Mouse (Mus musculus) left cerebral cortex, postnatal 10 days (tissue): ENCODE measurements around the gene Ngfr. TPM values are rescaled to one million over a fixed set of nuclear protein-coding genes. Genes with fewer than 3 reads are reported as not detected.

Experiments used
- DNase-seq, 2 experiments: peaks; one replicate each; pipeline ENCODE4 v3.0.0; 2021 to 2022; ENCODE audit warnings: low spot score in 2 of 2, mixed read lengths in 1 of 2; ENCODE audit errors: extremely low spot score in 1 of 2
- intact Hi-C: fragments of 180-260 bp; cut with DNase I; formaldehyde crosslinking; loops from one replicate; pipeline ENCODE4 v1.15.1; 2025
- total RNA-seq, 2 experiments: library from RNA; stranded (reverse); gene quantifications; 2 replicates each; pipeline ENCODE4 v1.2.3; 2021

Ngfr gene
- total RNA-seq, 2 experiments from 2014 or later, result 1.9 to 2.1 TPM

DNA sequence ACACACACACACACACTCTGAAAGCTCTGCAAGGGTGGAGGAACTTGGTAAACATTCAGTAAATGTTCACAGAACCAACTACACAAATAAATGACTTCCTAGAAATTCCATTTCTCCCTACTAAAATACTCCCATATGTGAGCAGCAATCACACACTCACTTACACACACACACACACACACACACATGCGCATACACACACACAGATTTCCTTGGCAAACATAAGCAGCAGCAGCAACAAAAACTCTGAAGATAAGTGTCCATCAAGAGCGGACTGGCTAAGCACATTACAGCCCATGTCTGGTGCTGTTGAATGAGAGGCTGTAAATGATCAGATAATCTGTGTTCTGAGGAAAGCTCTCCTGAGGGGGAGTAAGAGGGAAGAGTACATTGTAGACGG, 15.3 kb downstream of the Ngfr start:
- DNase-seq, result no peak
- intact Hi-C loops, result no loop called here

DNA sequence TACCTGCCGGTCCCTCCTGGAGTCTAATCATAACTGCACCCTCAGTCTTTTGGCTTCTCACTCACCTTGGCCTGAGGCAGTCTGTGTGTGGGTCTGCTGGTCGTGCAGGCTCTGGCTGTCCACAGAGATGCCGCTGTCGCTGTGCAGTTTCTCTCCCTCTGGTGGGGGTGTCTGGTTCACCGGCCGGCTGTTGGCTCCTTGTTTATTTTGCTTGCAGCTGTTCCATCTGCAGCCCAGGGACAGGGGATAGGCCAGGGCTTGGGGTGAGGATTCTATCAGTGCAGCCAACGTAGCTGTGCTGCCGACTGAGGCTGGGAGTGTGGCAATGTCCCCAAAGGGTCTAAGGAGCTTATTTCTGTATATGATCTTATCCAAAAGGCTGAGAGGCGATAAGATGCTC, 15.8 kb downstream of the Ngfr start:
- intact Hi-C loops, result no loop called here
- DNase-seq, result no peak

DNA sequence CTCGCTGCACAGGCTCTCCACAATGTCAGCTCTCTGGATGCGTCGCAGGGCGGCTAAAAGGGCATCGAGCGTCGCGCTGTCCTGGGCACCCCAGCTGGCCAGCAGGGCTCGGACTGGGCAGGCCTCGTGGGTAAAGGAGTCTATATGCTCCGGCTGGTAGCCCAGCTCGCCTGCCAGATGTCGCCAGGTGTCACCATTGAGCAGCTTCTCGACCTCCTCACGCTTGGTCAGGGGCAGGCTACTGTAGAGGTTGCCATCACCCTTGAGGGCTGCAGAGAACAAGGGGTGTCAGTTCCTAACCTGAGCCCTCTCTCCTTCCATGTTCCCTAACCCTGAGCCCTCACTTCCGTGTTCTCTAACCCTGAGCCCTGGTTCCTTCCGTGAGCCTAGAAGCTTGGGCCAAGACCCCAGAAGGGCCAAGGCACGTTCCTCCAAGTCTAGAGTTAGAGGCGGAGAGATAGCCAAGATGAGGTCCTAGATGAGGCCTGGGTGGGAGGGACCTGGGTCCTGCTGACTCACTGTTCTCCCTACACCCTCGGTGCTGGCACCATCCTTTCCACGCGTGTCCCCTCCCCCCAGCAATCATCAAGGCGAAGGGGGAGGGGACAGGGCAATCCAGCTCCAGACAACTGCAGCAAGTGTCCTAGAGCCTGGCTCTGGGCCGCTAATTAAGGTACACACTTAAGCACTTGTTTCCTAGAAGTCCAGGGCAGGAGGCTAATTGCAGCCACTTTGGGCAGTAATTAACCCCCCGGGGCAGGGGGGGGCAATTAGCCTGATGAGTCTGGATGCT, 16.5 kb downstream of the Ngfr start:
- no peak for DNase-seq
- intact Hi-C loops, result no loop called here

DNA sequence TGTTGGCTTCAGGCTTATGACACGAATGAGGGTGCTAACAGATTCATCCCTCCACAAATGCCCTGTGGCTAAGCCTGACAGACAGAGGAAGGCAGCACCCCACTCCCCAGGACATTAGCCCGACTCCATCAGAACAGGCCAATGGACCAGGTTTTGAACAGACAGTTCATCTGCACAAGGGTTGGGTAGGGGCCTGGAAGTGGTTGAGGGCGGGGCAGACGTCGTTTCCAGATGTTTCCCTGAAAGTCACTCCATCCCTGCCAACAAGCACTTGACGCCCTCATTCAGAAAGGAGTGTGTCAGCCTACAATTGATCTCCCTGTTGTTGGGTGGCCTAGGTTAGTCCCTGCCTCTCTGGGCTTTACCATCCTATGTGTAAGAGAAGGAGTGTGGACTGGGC, 17.6 kb downstream of the Ngfr start:
- no peak for DNase-seq
- intact Hi-C loops, result no loop called here

DNA sequence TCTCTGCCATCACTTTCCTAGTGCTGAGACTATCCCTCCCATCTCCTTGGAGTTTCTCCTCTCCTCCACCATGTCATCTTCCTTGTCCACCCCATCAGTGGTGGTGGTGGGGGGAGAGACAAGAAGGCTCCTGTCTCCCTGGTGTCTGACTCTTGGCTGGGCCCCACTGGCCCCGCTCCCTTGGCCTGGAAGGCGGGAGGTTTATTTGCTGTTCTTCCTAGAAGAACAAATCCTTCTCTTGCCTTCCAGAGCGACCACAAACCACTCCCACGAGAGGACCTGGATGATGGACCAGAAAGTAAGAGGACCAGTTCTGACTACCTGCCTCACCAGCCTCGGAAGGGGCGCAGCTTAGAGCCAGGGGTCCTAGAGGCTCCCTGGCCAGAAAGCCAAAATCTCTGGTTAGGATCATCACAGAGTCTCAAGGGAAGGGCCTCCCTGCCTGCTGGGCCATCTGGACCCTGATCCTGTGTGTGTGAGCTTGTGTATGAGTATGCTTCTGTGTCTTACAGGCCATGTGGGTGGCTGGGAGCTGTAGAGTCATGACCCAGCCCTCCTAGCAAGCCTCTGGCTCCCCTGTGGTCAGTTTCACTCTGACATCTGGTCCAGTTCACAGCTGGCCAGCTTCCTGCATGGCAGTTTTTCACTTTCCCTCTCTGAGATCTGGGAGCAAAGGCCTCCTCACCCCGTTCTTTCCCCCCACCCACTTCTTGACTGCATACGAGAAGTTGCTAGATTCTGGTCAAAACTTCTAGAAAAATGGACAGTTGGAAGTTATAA, 19.4 kb downstream of the Ngfr start:
- DNase-seq, result no peak
- intact Hi-C loops, result no loop called here

DNA sequence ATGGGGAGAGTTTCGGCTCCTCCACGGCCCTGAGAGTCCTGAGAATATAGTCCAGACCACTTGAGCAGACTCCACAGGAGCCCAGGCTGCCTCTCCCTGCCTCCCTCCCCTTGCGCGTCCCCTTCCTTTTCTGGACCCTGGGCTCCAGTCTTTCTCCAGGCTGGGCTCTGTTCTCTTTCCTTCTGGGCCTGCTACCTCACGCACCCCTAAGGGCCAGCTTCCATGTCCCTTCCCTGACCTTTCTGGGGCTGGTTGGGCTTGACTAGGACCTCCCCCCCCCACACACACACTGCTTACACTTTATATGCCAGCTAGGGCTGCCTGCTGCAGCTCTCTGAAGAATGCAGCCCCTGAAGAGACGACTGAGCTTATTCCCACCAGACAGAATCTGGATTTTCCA, 20.2 kb downstream of the Ngfr start:
- no peak for DNase-seq
- intact Hi-C loops, result no loop called here

DNA sequence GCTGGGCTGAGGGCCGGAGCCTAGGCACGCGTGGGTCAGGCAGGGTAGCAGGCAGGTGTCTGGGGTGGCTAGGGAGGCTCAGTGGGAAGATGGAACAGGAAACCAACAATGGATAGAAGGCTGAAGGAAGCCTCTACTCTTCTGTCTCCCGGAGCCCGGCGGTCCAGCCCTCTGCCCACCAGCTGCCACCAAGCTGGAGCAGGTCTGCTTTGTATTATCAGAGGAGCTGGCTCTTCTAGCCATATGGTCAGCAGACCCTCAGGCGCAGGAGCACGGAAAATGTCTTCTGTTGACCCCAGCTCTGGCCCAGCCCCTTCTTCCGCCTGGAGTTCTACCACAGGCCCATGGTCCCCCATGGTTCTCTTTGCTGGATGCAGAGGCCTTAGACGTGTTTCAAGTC, 22.2 kb downstream of the Ngfr start:
- no peak for DNase-seq
- intact Hi-C loops, result no loop called here

DNA sequence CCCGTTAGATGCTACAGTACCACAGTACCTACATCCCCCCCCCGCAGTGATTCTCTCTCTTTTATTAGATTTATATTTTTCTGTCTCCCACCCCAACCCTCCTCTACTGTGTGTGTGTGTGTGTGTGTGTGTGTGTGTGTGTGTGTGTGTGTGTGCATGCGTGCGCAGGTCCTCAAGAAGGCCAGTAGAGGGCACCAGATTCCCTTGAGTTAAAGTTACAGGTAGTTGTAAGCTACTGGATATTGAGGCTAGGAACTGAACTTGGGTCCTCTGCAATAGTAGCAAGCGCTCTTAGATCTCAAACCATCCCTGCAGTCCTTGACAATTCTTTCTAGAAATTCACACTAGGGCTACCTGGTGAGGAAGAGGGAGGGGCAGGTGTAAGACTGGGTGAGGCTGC, 23.7 kb downstream of the Ngfr start:
- DNase-seq, result no peak
- intact Hi-C loops, result no loop called here

DNA sequence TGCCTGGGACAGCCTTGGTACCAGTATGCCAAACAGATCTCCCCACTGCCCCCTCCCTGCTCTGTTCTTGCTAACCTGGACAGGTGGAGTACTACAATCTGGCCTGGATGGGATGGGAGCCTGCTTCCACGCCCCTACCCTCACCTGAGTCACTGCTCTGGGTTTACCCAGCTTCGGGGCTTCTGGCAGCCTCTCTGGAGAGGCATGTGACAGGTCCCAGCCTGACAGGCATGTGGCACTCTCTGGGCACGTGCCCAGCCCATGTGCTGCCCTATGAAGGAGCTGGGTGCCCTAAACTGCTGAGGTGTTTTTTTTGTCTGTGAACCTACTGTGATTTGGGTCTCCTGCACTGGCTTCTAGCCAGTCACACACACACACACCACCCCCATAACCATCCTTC, 26.8 kb downstream of the Ngfr start:
- intact Hi-C loops, result no loop called here
- no peak for DNase-seq

DNA sequence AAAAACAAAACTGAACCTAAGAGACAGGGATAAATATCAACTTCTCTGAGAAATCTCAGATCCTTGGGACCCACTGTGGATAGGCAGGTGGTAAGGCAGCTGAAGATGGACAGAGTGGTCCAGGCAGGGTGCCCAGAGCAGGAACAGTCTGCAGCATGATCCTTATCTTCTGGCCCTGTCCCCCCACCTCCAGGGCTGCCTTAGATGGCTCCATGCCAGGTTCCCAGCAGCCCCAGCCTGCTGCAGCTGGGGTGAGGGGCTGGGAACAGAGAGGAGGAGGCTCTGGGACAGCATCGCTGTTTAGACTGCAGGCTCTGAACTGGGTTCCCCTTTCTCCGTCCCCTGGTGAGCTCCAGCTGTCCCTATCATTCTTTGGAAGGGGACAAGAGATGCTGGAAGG, 27.8 kb downstream of the Ngfr start:
- intact Hi-C loops, result no loop called here
- DNase-seq, result no peak

DNA sequence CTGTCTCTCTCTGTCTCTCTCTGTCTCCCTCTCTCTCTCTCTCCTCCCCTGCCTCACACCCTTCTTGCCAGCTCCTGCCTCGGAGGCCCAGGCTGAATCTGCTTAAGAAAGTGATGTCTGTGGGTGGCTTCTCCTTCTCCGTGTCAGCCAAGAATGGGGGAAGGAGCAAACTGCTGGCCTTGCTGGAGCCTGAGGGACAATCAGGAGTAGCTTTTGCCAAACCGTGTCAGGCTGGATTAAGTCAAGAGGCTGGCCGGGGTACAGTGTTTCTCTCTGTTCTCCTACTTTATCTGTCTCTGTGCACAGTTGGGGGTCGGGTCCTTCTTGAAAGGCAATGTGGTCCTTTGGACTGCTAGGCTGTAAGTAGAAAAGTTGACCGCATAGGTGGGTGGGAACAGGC, 29.8 kb downstream of the Ngfr start:
- DNase-seq, result no peak
- intact Hi-C loops, result no loop called here

DNA sequence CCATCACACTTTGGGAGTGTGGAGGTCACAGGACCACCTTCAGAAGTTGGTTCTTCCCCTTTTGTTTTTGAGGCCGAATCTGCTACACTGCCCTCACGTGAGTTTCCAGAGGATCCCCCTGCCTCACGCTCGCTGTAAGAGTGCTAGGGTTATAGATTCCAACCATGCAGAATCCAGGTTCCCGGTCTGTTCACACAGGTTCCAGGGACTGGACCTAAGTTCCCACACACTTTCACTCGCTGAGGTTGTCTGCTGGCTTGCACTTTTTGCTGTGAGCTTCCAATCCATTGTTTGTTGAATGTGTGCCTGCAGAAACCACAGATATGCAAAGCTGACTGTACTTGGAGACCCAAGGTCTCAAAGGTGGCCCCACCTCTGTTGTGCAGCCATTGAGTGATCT, 30.5 kb downstream of the Ngfr start:
- no peak for DNase-seq
- intact Hi-C loops, result no loop called here

DNA sequence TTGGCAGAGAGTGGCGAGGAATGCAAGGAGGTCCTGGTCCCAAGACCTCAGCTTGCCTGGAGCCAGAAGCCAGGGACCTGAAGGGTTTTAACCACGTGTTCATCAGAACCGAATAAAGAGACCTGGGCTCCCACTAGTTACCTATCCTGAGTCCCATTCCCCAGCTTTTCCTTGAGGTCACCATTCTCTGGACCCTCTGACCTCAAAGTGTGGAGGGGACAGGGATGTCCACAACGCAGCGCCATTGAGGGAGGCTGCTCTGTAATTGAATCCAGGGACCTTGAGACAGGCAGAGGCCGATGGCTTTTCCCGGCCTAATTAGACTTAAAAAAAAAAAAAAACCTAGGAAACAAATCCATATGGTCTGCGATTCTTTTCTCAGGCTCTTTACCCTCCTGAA, 32.3 kb downstream of the Ngfr start:
- no peak for DNase-seq
- intact Hi-C loops, result no loop called here

DNA sequence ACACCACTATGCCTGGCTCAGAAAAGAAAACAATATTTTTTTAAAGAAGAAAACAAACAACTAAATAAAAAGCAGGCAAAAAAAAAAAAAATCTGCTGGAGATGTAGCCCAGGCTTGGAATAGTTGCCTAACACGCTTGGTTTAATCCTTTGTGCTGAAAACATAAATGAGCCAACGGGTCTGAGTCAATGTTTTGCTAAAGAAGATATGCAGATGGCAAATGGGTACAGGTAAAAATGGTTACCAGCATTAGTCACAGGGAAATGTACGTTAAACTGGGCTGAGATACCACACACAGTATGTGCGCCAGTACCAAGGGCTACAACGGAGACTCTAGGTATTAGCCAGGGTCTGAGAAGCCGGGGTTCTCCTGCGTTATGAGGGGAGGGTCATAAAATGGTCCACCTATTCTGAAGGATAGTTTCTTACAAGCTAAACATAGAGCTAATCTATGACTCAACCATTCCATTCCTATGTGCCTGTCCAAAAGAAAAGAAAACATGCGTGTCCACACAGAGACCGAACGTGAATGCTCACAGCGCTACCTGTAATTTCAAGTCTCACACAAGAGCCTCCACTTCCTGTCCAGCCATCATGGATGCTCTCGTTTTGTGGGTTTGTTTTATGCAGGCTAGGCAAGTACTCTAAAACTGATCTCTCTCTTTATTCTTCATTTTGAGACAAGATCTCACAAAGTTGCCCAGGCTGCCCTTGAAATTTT, 37.1 kb downstream of the Ngfr start:
- no peak for DNase-seq
- intact Hi-C loops, result no loop called here

DNA sequence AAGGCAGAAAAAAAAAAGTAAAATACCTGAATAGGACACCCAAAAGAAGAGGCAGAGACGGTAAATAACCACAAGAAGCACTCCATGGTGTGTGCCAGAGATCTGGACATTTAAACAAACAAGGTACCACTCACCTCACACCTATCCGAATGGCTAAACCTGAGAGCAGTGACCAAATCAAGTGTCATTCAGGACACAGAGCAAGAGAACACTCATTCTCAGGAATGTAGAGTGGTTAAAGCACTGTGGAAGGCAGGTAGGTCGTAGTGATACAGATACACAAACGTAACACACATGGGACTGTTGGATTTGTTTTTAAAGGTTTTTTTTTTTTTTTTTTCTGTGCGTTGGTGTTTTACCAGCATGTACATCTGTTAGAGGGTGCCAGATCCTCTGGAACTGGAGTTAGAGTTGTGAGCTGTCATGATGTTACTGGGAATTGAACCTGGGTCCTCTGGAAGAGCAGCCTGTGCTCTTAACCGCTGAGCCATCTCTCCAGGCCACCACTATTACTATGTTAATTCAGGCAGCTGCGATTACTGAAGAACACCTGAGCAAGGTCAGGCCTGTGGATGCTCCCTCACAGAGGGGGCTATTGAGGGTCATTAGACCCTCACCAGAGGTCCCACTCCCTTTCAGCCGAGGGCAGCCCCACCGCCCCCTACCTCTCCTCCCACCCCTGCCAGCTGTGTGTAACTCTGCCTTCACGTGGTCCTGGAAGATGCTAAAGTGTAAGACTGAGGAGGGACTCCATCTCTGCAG, 41.3 kb downstream of the Ngfr start:
- intact Hi-C loops, result no loop called here
- no peak for DNase-seq

DNA sequence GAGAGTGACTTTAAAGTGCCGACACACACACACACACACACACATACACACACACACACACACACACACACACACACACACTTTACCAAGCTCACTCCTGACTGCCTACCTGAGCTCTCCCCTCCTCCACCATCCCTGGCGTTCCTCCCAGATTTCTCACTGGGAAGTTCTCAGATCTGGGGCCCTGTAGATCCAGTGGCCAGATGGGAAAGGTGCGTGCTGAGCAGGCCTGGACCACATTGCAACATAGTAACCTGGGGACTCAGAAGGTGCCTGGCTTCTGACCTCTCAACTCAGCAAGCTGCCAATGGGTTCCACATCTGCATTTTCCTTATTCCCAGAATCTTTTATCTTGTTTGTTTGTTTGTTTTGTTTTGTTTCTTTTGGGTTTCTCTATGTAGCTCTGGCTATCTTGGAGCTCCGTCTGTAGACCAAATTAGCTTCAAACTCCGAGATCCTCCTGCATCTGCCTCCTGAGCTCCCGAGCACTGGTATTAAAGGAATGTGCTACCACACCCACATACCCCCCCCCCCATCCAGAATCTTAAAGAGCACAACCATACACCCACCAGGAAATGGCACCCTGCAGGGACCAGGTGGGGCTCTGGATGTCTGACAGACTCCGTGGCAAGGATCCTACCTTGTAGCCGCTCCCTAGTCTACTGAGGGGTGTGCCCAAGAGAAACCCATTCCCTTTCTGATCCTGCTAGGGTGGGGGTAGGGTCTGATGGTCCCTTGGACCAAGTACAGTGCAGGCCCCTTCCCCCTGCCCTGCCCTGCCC, 42.8 kb downstream of the Ngfr start:
- intact Hi-C loops, result no loop called here
- no peak for DNase-seq

DNA sequence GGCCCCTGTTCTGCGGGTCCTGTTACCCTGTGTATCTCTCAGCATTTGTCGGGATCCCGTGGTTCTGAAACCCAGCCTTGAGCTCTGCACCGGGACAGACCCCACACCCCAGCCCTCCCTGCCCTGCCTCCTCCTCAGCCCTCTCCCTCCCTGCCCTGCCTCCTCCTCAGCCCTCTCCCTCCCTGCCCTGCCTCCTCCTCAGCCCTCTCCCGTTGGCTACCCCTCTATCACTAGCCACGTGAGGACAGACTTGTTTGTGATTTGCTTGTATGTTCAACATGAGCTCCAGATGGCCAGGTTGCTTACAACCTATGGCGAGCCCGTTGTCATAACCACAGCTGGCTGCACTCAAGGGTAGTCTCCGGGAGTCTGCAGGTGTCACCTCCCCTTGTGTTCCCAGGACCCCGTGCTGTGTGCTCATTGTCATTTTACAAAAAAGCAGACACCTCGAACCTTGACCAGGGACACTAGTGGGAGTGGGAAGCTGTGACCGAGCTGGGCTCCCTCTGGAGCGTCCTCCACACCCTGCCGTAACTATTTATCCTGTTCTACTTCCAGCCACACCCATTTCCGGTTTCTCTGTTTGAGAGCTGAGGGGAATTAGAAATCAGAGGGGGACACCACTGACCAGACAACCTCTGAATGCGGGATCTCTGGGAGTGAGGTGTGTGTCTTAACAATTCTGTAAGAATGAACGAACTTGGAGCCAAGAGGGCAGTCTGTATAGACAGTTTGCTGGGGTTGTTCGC, 46.7 kb downstream of the Ngfr start:
- no peak for DNase-seq
- intact Hi-C loops, result no loop called here
